Mouse (Mus musculus) adrenal gland, adult 2 months (tissue): ENCODE data around the gene Golph3l. TPM values are rescaled to one million over a fixed set of nuclear protein-coding genes. Genes with fewer than 3 reads are reported as not detected.
"Not testable (repeated sequence)": the region's sequence is repeated elsewhere in the genome, so short reads cannot be mapped to it uniquely, and the experiment has no call there.

Source experiments
- DNase-seq: peaks from one replicate; pipeline ENCODE4 v3.0.0; 2021
- long read RNA-seq: library from polyadenylated mRNA; stranded (forward); transcript quantifications from one replicate; pipeline ENCODE4 v2.0.0, GENCODE M21; 2021
- polyA plus RNA-seq: library from polyadenylated mRNA; depleted of rRNA; stranded (reverse); fragments of >200 nt; gene quantifications from 2 replicates; pipeline ENCODE4 v1.2.3, GENCODE M21; 2012; rRNA removed
- total RNA-seq, 2 experiments: library from RNA; stranded (reverse); gene quantifications; 2 replicates each; pipeline ENCODE4 v1.2.3; 2021

The Golph3l gene
- total RNA-seq (10 to 100 TPM; 39.3 to 52.5 TPM), polyA plus RNA-seq (2.1 and 2.3 TPM in 2 replicates)
- long read RNA-seq, transcript Golph3l-207 (5 exons, 2,836 nt): major isoform, 20 of 20 reads
- long read RNA-seq, partial matches to known transcripts: 0 of 20 reads
- long read RNA-seq, other reads (novel, unspliced or antisense): 0 of 20 reads

- DNase-seq: peak; percentile 97
Observed at GRCm38 (mm10) chr3:95588604-95589086, at the start of gene Golph3l. TSS of gene Golph3l (plus strand) at chr3:95588934.

- DNase-seq: no peak
Observed at GRCm38 (mm10) chr3:95538936-95539335, 49.8 kb upstream of the Golph3l start.

- DNase-seq: no peak
Observed at GRCm38 (mm10) chr3:95539837-95540236, 48.9 kb upstream of the Golph3l start.

- DNase-seq: not testable (repeated sequence)
Observed at GRCm38 (mm10) chr3:95541186-95541585, 47.5 kb upstream of the Golph3l start.

- no peak for DNase-seq
Observed at GRCm38 (mm10) chr3:95542171-95542570, 46.6 kb upstream of the Golph3l start.

GRCm38 (mm10) chr3:95542981-95543380 is 45.8 kb upstream of the Golph3l start:
- DNase-seq: no peak

GRCm38 (mm10) chr3:95550176-95550575 is 38.6 kb upstream of the Golph3l start:
- DNase-seq: no peak

- DNase-seq: peak; percentile 60
Observed at GRCm38 (mm10) chr3:95553986-95554385, 34.7 kb upstream of the Golph3l start.

- DNase-seq: no peak
Observed at GRCm38 (mm10) chr3:95559437-95559836, 29.3 kb upstream of the Golph3l start, which contains the start of gene Hormad1. TSS of gene Hormad1 (plus strand) at chr3:95559677.

GRCm38 (mm10) chr3:95560738-95561137 is 28.0 kb upstream of the Golph3l start:
- DNase-seq: no peak

- no peak for DNase-seq
Observed at GRCm38 (mm10) chr3:95561826-95562225, 26.9 kb upstream of the Golph3l start.

- DNase-seq: no peak
Observed at GRCm38 (mm10) chr3:95569585-95569984, 19.1 kb upstream of the Golph3l start.

- DNase-seq: no peak
Observed at GRCm38 (mm10) chr3:95587754-95588603, 755 bp upstream of the Golph3l start.

- no peak for DNase-seq
Observed at GRCm38 (mm10) chr3:95598734-95599133, 10.0 kb downstream of the Golph3l start.

GRCm38 (mm10) chr3:95601287-95601686 is 12.6 kb downstream of the Golph3l start:
- no peak for DNase-seq

GRCm38 (mm10) chr3:95606096-95606495 is 17.4 kb downstream of the Golph3l start:
- DNase-seq: peak; percentile 49

GRCm38 (mm10) chr3:95609195-95609594 is 20.5 kb downstream of the Golph3l start:
- no peak for DNase-seq

- DNase-seq: no peak
Observed at GRCm38 (mm10) chr3:95613996-95614395, 25.3 kb downstream of the Golph3l start.

GRCm38 (mm10) chr3:95618511-95618910 is 29.8 kb downstream of the Golph3l start:
- no peak for DNase-seq

GRCm38 (mm10) chr3:95621241-95621640 is 32.5 kb downstream of the Golph3l start:
- DNase-seq: no peak

GRCm38 (mm10) chr3:95622421-95622820 is 33.7 kb downstream of the Golph3l start:
- DNase-seq: not testable (repeated sequence)

- DNase-seq: no peak
Observed at GRCm38 (mm10) chr3:95623551-95623950, 34.8 kb downstream of the Golph3l start.

GRCm38 (mm10) chr3:95623991-95624515 is 35.3 kb downstream of the Golph3l start:
- not testable (repeated sequence) for DNase-seq
